Mouse (Mus musculus): ENCODE data around the gene Rph3al. TPM values are rescaled to one million over a fixed set of nuclear protein-coding genes. Genes with fewer than 3 reads are reported as not detected.
A peak's percentile ranks its signal among the peaks of the same experiment; 100 is the strongest.

Rph3al gene
- polyA plus RNA-seq, 1 experiment from 2014 or later, result 1.2 TPM

DNA sequence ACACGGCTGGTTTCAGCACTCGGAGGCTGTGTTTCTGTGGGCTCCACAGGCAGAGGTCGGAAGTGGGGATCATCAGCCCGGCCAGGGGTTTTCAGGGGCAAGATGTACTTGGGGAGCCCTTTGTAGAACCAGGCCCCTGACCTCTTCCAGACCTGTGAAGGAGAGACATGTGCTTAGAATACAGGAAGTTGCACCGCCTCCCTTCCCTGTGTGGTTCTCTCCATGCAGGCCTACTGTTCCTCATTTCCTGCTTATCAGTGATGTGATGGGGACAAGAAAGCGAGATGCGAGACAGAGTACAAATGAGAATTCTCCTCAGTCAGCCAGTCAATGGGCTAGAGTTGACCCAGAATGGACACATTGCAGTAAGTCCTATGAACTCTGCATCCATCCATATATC, 83.9 kb downstream of the Rph3al start:
- WGBS, result 90% methylated on average over 7 of the region's 7 CpGs
- no peak overlapping the region for H3K27ac ChIP-seq (ENCODE audit: low read depth, low read length)

DNA sequence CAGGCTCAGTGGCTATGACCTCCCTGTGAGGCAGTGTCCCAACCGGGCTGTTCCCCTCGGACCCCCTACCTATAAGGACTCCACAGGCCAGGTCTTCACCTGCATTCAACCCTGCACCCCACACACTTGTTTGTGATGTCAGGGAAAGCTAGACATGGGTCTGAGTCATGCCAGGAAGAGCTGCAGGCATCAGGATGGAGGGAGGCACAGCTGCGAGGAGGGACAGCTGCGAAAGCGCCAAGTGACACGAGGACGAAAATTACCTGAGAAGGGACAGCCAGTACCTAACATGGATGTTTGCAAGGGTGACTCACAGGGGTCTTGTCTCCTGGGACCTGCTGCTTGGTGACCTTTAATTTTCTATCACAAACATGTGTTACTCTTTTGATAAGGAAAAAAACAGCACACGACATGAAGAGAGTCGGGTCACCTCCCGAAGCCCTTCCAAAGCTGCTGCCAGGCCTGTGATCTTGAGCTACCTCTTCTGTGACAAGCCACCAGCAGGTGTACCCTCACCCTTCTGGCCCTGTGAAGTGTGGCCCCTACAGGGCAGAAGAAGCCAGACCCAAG, 85.1 kb downstream of the Rph3al start:
- Histone ChIP-seq H3K9me3 (ENCODE audit: control insufficient read depth, low read length) (no peaks in the 10 kb centered on the region), H3K9ac (ENCODE audit: low read length) (no peak overlapping the region), H3K4me1 (ENCODE audit: control insufficient read depth, insufficient read depth, low read length) (no peaks in the 10 kb centered on the region), H3K27ac (ENCODE audit: low read depth, low read length) (no peak overlapping the region), H3K4me3 (ENCODE audit: low read depth, low read length) (no peak overlapping the region), H3K4me2 (ENCODE audit: low read depth) (no peak overlapping the region), H3K36me3 (ENCODE audit: control insufficient read depth, insufficient read depth, low read length) (no peaks in the 10 kb centered on the region), H3K27me3 (ENCODE audit: control insufficient read depth, insufficient read depth, low read length) (no peaks in the 10 kb centered on the region)
- 89% methylated on average over 10 of the region's 10 CpGs for WGBS
- no peak for ATAC-seq (ENCODE audit: insufficient read depth, low FRiP score, low TSS enrichment)
- no peak for DNase-seq (ENCODE audit: low spot score)

More for the DNA sequence above, 83.9 kb downstream of the Rph3al start:
- no peak for ATAC-seq (ENCODE audit: insufficient read depth, low FRiP score, low TSS enrichment)
- Histone ChIP-seq H3K4me2 (ENCODE audit: low read depth) (no peak overlapping the region), H3K27me3 (ENCODE audit: control insufficient read depth, insufficient read depth, low read length) (no peaks in the 10 kb centered on the region), H3K4me3 (ENCODE audit: low read depth, low read length) (no peak overlapping the region), H3K4me1 (ENCODE audit: control insufficient read depth, insufficient read depth, low read length) (no peaks in the 10 kb centered on the region), H3K9ac (ENCODE audit: low read length) (no peak overlapping the region), H3K36me3 (ENCODE audit: control insufficient read depth, insufficient read depth, low read length) (no peaks in the 10 kb centered on the region), H3K9me3 (ENCODE audit: control insufficient read depth, low read length) (no peaks in the 10 kb centered on the region)
- DNase-seq (ENCODE audit: low spot score), result no peak

DNA sequence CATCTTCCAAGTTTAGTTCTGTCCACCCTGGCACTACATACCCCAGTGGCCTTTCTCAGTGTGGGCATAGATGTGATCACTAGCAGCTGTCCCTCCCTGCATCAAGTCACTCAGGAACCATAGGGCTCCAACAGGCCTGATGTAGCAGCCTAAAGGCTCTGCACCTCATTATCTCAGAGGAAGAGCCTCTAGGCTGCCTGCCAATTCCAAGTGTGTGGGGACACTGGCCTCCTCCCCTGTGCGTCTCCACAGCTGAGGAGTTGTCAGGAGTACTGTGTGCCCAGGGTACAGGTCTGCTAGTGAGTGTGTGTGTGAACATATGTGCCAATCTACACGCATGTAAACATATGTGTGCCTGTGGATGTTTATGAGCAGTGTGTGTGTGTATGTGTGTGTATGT, 85.7 kb downstream of the Rph3al start:
- Histone ChIP-seq H3K9me3 (ENCODE audit: control insufficient read depth, low read length) (no peaks in the 10 kb centered on the region), H3K27me3 (ENCODE audit: control insufficient read depth, insufficient read depth, low read length) (no peaks in the 10 kb centered on the region), H3K9ac (ENCODE audit: low read length) (no peak overlapping the region), H3K27ac (ENCODE audit: low read depth, low read length) (no peak overlapping the region), H3K4me1 (ENCODE audit: control insufficient read depth, insufficient read depth, low read length) (no peaks in the 10 kb centered on the region), H3K4me2 (ENCODE audit: low read depth) (no peak overlapping the region), H3K4me3 (ENCODE audit: low read depth, low read length) (no peak overlapping the region), H3K36me3 (ENCODE audit: control insufficient read depth, insufficient read depth, low read length) (no peaks in the 10 kb centered on the region)
- ATAC-seq (ENCODE audit: insufficient read depth, low FRiP score, low TSS enrichment), result no peak
- 95% methylated on average over 2 of the region's 2 CpGs for WGBS
- no peak for DNase-seq (ENCODE audit: low spot score)

DNA sequence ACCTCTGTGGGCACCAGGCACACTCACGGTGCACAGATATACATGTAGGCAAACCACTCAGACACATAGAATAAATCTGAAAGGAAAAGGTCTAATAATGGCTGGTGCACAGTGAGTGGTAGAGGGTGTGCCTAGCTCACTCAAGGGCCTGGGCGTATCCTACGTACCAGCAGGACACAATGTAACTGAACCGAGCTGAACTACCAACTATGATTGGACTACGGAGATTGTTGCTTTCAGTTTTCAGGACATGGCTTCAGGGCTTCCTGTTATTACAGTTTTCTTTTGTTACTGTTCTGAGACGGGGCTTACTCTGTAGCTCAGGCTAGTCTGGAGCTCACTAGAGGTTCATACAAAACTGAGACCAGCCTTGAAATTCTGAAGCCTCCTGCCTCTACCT, 88.7 kb downstream of the Rph3al start:
- Histone ChIP-seq H3K4me1 (ENCODE audit: control insufficient read depth, insufficient read depth, low read length) (peaks cover 5% of the 10 kb centered on the region; the same call in 1 of the 2 replicates), H3K4me2 (ENCODE audit: low read depth) (no peak overlapping the region), H3K27ac (ENCODE audit: low read depth, low read length) (no peak overlapping the region), H3K9me3 (ENCODE audit: control insufficient read depth, low read length) (no peaks in the 10 kb centered on the region), H3K36me3 (ENCODE audit: control insufficient read depth, insufficient read depth, low read length) (no peaks in the 10 kb centered on the region), H3K9ac (ENCODE audit: low read length) (no peak overlapping the region), H3K4me3 (ENCODE audit: low read depth, low read length) (no peak overlapping the region), H3K27me3 (ENCODE audit: control insufficient read depth, insufficient read depth, low read length) (no peaks in the 10 kb centered on the region)
- ATAC-seq (ENCODE audit: insufficient read depth, low FRiP score, low TSS enrichment), result no peak
- no peak for DNase-seq (ENCODE audit: low spot score)
- 85% methylated on average over 6 of the region's 6 CpGs for WGBS

DNA sequence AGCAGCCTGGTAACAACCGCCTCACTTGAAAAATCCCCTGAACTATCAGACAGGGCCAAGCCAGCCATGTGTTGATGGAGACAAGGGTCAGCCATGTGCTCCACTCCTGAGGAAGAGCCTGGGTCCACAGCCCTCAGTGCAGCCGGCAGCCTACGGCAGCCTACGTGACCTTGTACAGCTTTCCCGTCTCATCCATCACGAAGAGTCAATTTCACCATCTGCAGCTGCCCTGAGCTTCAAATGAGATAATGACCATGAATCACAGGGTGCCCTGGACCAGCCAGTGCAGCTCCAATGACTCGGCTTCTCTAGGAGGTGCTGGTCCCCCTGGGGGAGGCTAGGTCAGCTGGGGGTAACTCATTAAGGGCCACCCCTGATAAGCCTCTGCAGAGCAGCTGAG, 91.6 kb downstream of the Rph3al start:
- ATAC-seq (ENCODE audit: insufficient read depth, low FRiP score, low TSS enrichment) (peak; percentile 35; the same call in 1 of the 2 replicates), DNase-seq (ENCODE audit: low spot score) (peak; percentile 64)
- Histone ChIP-seq H3K27me3 (ENCODE audit: control insufficient read depth, insufficient read depth, low read length) (no peaks in the 10 kb centered on the region), H3K4me1 (ENCODE audit: control insufficient read depth, insufficient read depth, low read length) (peaks cover 5% of the 10 kb centered on the region; the same call in 1 of the 2 replicates), H3K27ac (ENCODE audit: low read depth, low read length) (peak overlapping the region; percentile 50; the same call in 1 of the 2 replicates), H3K9me3 (ENCODE audit: control insufficient read depth, low read length) (no peaks in the 10 kb centered on the region), H3K4me3 (ENCODE audit: low read depth, low read length) (no peak overlapping the region), H3K36me3 (ENCODE audit: control insufficient read depth, insufficient read depth, low read length) (no peaks in the 10 kb centered on the region), H3K4me2 (ENCODE audit: low read depth) (no peak overlapping the region), H3K9ac (ENCODE audit: low read length) (no peak overlapping the region)
- 37% methylated on average over 7 of the region's 7 CpGs for WGBS

DNA sequence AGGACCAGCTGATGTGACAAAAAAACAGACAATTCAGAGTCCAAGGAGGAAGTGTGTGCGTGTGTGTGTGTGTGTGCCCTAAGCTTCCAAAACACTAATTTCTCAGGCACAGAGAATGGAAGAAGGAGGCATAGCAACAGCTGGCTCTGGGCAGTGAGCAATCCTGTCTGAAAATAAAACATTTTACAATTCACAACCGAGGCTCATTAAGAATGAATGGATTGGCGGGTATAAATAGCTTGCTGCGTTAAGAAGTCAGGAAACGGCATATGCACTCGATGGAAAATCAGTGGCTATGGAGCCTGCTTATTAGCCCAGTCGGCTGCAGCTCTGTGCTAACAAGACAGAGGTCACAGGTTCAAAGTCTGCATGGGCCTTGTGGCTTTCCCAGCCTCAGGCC, 92.6 kb downstream of the Rph3al start:
- H3K27me3 ChIP-seq (ENCODE audit: control insufficient read depth, insufficient read depth, low read length), result no peaks in the 10 kb centered on the region
- no peak overlapping the region for H3K4me2 ChIP-seq (ENCODE audit: low read depth)
- no peak overlapping the region for H3K4me3 ChIP-seq (ENCODE audit: low read depth, low read length)
- H3K36me3 ChIP-seq (ENCODE audit: control insufficient read depth, insufficient read depth, low read length), result no peaks in the 10 kb centered on the region
- H3K9ac ChIP-seq (ENCODE audit: low read length), result no peak overlapping the region
- no peak overlapping the region for H3K27ac ChIP-seq (ENCODE audit: low read depth, low read length)
- ATAC-seq (ENCODE audit: insufficient read depth, low FRiP score, low TSS enrichment) (no peak), DNase-seq (ENCODE audit: low spot score) (no peak)
- H3K9me3 ChIP-seq (ENCODE audit: control insufficient read depth, low read length), result no peaks in the 10 kb centered on the region
- 51% methylated on average over 7 of the region's 7 CpGs for WGBS
- H3K4me1 ChIP-seq (ENCODE audit: control insufficient read depth, insufficient read depth, low read length), result peaks cover 5% of the 10 kb centered on the region; the same call in 1 of the 2 replicates

DNA sequence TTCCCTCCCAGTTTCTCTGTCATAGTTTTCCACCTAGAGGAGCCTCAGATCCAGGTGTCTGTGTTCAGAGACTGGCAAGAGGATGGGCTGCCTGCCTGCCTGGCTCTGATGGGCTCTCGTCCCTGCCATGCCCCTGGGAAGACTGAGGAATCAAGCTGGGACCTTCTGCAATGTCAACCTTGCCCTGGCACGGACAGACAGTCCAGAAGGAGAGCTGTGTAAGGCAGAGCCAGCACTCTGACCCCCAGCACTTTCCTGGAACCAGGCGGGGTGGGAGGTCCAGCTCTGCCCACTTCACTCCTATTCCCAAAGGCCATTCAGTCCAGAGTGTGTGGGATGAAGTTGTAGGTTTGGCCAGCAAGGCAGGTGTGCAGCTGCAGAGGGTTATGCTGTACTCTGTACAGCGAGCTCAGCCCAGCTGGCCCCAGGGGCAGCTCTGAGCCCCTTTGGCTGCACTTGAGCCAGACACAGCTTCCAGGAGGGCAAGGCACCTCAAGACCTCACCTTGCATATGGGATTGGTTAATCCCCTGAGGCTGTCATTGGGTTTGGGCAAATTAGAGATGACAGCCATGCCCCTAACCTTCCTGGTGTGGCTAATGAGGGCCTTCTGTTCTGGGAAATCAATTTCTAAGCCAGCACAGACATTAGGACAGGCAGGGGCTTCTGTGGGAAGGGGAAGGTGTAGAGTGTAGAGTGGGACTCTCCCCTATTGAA, 95.2 kb downstream of the Rph3al start:
- Histone ChIP-seq H3K27me3 (ENCODE audit: control insufficient read depth, insufficient read depth, low read length) (no peaks in the 10 kb centered on the region), H3K4me2 (ENCODE audit: low read depth) (no peak overlapping the region), H3K4me1 (ENCODE audit: control insufficient read depth, insufficient read depth, low read length) (peaks cover 5% of the 10 kb centered on the region; the same call in 1 of the 2 replicates), H3K36me3 (ENCODE audit: control insufficient read depth, insufficient read depth, low read length) (no peaks in the 10 kb centered on the region), H3K9me3 (ENCODE audit: control insufficient read depth, low read length) (no peaks in the 10 kb centered on the region), H3K4me3 (ENCODE audit: low read depth, low read length) (no peak overlapping the region), H3K27ac (ENCODE audit: low read depth, low read length) (no peak overlapping the region), H3K9ac (ENCODE audit: low read length) (no peak overlapping the region)
- DNase-seq (ENCODE audit: low spot score) (no peak), ATAC-seq (ENCODE audit: insufficient read depth, low FRiP score, low TSS enrichment) (no peak)
- whole genome bisulfite sequencing, result 55% methylated on average over 4 of the region's 4 CpGs

DNA sequence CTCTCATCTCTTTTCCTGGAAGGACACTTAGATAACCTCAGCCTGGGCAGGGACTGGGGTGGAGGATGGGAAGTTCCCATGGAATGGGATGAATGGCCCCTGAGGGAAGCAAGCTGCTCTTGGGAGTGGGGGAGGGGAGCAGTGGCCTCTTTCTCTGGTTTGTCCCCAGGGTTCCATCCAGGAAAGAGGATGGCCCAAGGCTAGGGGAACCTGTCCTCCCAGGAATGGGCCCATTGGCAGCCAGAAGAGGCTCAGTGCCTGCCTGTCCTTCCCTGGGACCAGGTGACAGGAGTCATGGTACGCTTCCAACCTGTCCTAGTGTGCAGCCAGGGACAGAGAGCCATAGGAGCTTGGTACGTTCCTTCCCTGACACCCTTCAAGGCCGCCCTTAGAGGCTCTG, 96.7 kb downstream of the Rph3al start:
- H3K9me3 ChIP-seq (ENCODE audit: control insufficient read depth, low read length), result no peaks in the 10 kb centered on the region
- WGBS, result 59% methylated on average over 3 of the region's 3 CpGs
- H3K4me1 ChIP-seq (ENCODE audit: control insufficient read depth, insufficient read depth, low read length), result peaks cover 2% of the 10 kb centered on the region; the same call in 1 of the 2 replicates
- ATAC-seq (ENCODE audit: insufficient read depth, low FRiP score, low TSS enrichment) (no peak), DNase-seq (ENCODE audit: low spot score) (no peak)
- peak overlapping the region; percentile 14; the same call in 1 of the 2 replicates for H3K27ac ChIP-seq (ENCODE audit: low read depth, low read length)
- H3K36me3 ChIP-seq (ENCODE audit: control insufficient read depth, insufficient read depth, low read length), result no peaks in the 10 kb centered on the region
- H3K4me3 ChIP-seq (ENCODE audit: low read depth, low read length), result no peak overlapping the region
- no peak overlapping the region for H3K9ac ChIP-seq (ENCODE audit: low read length)
- H3K27me3 ChIP-seq (ENCODE audit: control insufficient read depth, insufficient read depth, low read length), result no peaks in the 10 kb centered on the region
- H3K4me2 ChIP-seq (ENCODE audit: low read depth), result no peak overlapping the region

All from neural tube, embryonic 11.5 days (tissue).